Mouse (Mus musculus) gastrocnemius, postnatal 36 days (tissue): Measurements from ENCODE around the gene Tipin. TPM values are rescaled to one million over a fixed set of nuclear protein-coding genes. Genes with fewer than 3 reads are reported as not detected.
A peak's percentile ranks its signal among the peaks of the same experiment; 100 is the strongest.

Experiments
- DNase-seq, 2 experiments: peaks; one replicate each; pipeline ENCODE4 v3.0.0; 2022
- intact Hi-C: fragments of 180-260 bp; cut with DNase I; formaldehyde crosslinking; loops from one replicate; pipeline ENCODE4 v1.15.1; 2025
- total RNA-seq, 2 experiments: library from RNA; stranded (reverse); gene quantifications; 2 replicates each; pipeline ENCODE4 v1.2.3; 2021

Tipin gene
- total RNA-seq, 2 experiments from 2014 or later: 7.1 to 11.0 TPM

- intact Hi-C loops: no loop called here
- DNase-seq: peak; percentile 64 to 80
These were observed 59.2 kb downstream of the Tipin start for GRCm38 (mm10) chr9:64340351-64341253.

- intact Hi-C loops: no loop called here
- DNase-seq: no peak
These were observed 59.8 kb downstream of the Tipin start, which contains the start of gene Dis3l for GRCm38 (mm10) chr9:64341254-64341566. TSS of gene Dis3l (minus strand) at chr9:64341288.

- intact Hi-C loops: no loop called here
These were observed 60.3 kb downstream of the Tipin start for GRCm38 (mm10) chr9:64341671-64342070.

GRCm38 (mm10) chr9:64343656-64344055 is 62.3 kb downstream of the Tipin start:
- intact Hi-C loops: no loop called here
- no peak for DNase-seq

More at GRCm38 (mm10) chr9:64341671-64342070, 60.3 kb downstream of the Tipin start:
- DNase-seq: no peak

- DNase-seq: no peak
- intact Hi-C loops: loop anchor here (5.0 kb wide), 1 partner anchor 296 kb away; no protein-coding TSS in a partner anchor
These were observed 64.5 kb downstream of the Tipin start for GRCm38 (mm10) chr9:64345931-64346330.

- intact Hi-C loops: loop anchor here (5.0 kb wide), 1 partner anchor 295 kb away; no protein-coding TSS in a partner anchor
- DNase-seq: no peak
These were observed 66.0 kb downstream of the Tipin start for GRCm38 (mm10) chr9:64347377-64347776.

GRCm38 (mm10) chr9:64349490-64349889 is 68.1 kb downstream of the Tipin start:
- intact Hi-C loops: loop anchor here (5.0 kb wide), 1 partner anchor 293 kb away; no protein-coding TSS in a partner anchor
- DNase-seq: no peak

GRCm38 (mm10) chr9:64351191-64351590 is 69.8 kb downstream of the Tipin start:
- intact Hi-C loops: no loop called here

More at GRCm38 (mm10) chr9:64351191-64351590, 69.8 kb downstream of the Tipin start:
- no peak for DNase-seq

Other genes starting within 250 kb of the Tipin start
- gene Lctl, start 164.4 kb upstream of the Tipin start, total RNA-seq: not detected
- gene Zwilch, start 108.5 kb upstream of the Tipin start, total RNA-seq: under 1 TPM; 0.52 to 0.79 TPM
- 100 to 1,000 TPM; 436 to 550 TPM for gene Rpl4, start 108.2 kb upstream of the Tipin start, total RNA-seq
- 10 to 100 TPM; 17.7 to 18.9 TPM for gene Snapc5, start 102.3 kb upstream of the Tipin start, total RNA-seq
- 1 to 10 TPM; 1.3 to 2.2 TPM for gene Uchl4, start 46.4 kb upstream of the Tipin start, total RNA-seq
- gene Map2k1, start 27.9 kb upstream of the Tipin start, total RNA-seq: 10 to 100 TPM; 48.1 to 50.7 TPM
- gene Dis3l, start 59.7 kb downstream of the Tipin start, total RNA-seq: 10 to 100 TPM; 20.4 to 21.0 TPM
- gene Megf11, start 104.0 kb downstream of the Tipin start, total RNA-seq: under 1 TPM; 0.31 to 0.35 TPM